Mouse (Mus musculus) bone marrow, adult 2 months (tissue): ENCODE results near the gene Mrps35.

ENCODE experiments used
- CTCF ChIP-seq: fragments of 200-500 bp; IDR thresholded peaks from 2 replicates; pipeline ENCODE4 v1.5.1; 2011; ENCODE audit warnings: low read length, control low read depth; ENCODE audit not compliant: control insufficient read depth, insufficient read depth
- POLR2A ChIP-seq: fragments of 200-500 bp; IDR thresholded peaks from 2 replicates; pipeline ENCODE4 v1.6.1; 2011; ENCODE audit warnings: low read depth, mild to moderate bottlenecking, control low read depth, low read length, borderline replicate concordance; ENCODE audit not compliant: control insufficient read depth

DNA sequence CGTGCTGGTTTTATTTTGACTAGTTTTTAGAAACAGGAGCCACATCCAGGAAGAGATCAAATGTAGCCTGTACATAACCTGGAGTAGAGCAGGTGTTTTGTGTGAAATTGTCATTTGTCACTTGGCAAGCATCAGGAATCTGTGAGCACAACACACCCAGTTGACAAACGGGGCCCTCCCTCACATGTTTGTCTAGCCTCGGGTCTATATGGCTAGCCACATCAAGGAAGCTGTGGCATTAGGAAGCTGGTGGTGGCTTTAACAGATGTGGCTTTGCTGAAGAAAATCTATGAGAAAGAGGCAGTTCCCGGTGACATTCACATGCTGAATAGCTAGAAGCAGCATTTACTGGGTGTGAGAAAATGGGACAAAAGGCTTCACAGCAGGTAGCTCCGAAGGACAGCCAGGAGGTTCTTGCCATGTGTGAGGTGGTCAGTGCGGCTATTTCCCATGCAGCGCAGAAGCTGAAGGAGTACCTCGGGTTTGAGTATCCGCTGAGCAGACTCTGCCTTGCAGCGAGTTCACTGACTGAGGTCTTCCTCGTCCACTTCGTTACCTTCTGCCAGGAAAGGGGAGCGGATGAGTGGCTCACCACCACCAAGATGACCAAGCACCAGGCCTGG, 10.2 kb upstream of the Mrps35 start, which contains the start of gene Rep15:
- TF ChIP-seq POLR2A (no peak), CTCF (no peak)
